Mouse (Mus musculus): ENCODE measurements around the gene Endog.
"Not testable (repeated sequence)": the region's sequence is repeated elsewhere in the genome, so short reads cannot be mapped to it uniquely, and the experiment has no call there.

Endog gene

GRCm38 (mm10) chr2:30171371-30171996, at the start of gene Endog:
TSS of gene Endog (plus strand) at chr2:30171493.
- DNase-seq (ENCODE audit: low read depth, low spot score) = peak; percentile 64

GRCm38 (mm10) chr2:30122766-30123165, 48.5 kb upstream of the Endog start:
- no peak for DNase-seq (ENCODE audit: low read depth, low spot score)

- no peak for DNase-seq (ENCODE audit: low read depth, low spot score)
Measured at GRCm38 (mm10) chr2:30123729-30124471, 47.4 kb upstream of the Endog start.

- peak; percentile 82 for DNase-seq (ENCODE audit: low read depth, low spot score)
Measured at GRCm38 (mm10) chr2:30124472-30125274, 46.6 kb upstream of the Endog start, which contains the start of gene Zer1. TSS of gene Zer1 (minus strand) at chr2:30124585.

GRCm38 (mm10) chr2:30128789-30129188, 42.5 kb upstream of the Endog start:
- no peak for DNase-seq (ENCODE audit: low read depth, low spot score)

- no peak for DNase-seq (ENCODE audit: low read depth, low spot score)
Measured at GRCm38 (mm10) chr2:30130156-30130555, 41.1 kb upstream of the Endog start.

GRCm38 (mm10) chr2:30131240-30131639, 40.1 kb upstream of the Endog start:
- not testable (repeated sequence) for DNase-seq (ENCODE audit: low read depth, low spot score)

GRCm38 (mm10) chr2:30132801-30133612, 38.3 kb upstream of the Endog start:
- DNase-seq (ENCODE audit: low read depth, low spot score) = no peak

GRCm38 (mm10) chr2:30133613-30134377, 37.5 kb upstream of the Endog start, which contains the start of gene Tbc1d13:
TSS of gene Tbc1d13 (plus strand) at chr2:30133746.
- DNase-seq (ENCODE audit: low read depth, low spot score) = peak; percentile 85

- DNase-seq (ENCODE audit: low read depth, low spot score) = no peak
Measured at GRCm38 (mm10) chr2:30134378-30134711, 36.9 kb upstream of the Endog start.

- no peak for DNase-seq (ENCODE audit: low read depth, low spot score)
Measured at GRCm38 (mm10) chr2:30134928-30135620, 36.2 kb upstream of the Endog start.

GRCm38 (mm10) chr2:30136458-30136857, 34.8 kb upstream of the Endog start:
- DNase-seq (ENCODE audit: low read depth, low spot score) = no peak

- not testable (repeated sequence) for DNase-seq (ENCODE audit: low read depth, low spot score)
Measured at GRCm38 (mm10) chr2:30140021-30140420, 31.3 kb upstream of the Endog start.

- DNase-seq (ENCODE audit: low read depth, low spot score) = no peak
Measured at GRCm38 (mm10) chr2:30144436-30144835, 26.9 kb upstream of the Endog start.

- no peak for DNase-seq (ENCODE audit: low read depth, low spot score)
Measured at GRCm38 (mm10) chr2:30147466-30147865, 23.8 kb upstream of the Endog start.

- no peak for DNase-seq (ENCODE audit: low read depth, low spot score)
Measured at GRCm38 (mm10) chr2:30151840-30152239, 19.5 kb upstream of the Endog start.

GRCm38 (mm10) chr2:30152616-30153015, 18.7 kb upstream of the Endog start:
- no peak for DNase-seq (ENCODE audit: low read depth, low spot score)

- not testable (repeated sequence) for DNase-seq (ENCODE audit: low read depth, low spot score)
Measured at GRCm38 (mm10) chr2:30159871-30160270, 11.4 kb upstream of the Endog start.

- DNase-seq (ENCODE audit: low read depth, low spot score) = no peak
Measured at GRCm38 (mm10) chr2:30161809-30162208, 9.5 kb upstream of the Endog start.

- no peak for DNase-seq (ENCODE audit: low read depth, low spot score)
Measured at GRCm38 (mm10) chr2:30164340-30164932, 6.9 kb upstream of the Endog start.

All from brain, embryonic 18.5 days (tissue).